Mouse (Mus musculus): Measurements from ENCODE around the gene Pbx1. TPM values are rescaled to one million over a fixed set of nuclear protein-coding genes. Genes with fewer than 3 reads are reported as not detected.

The Pbx1 gene
- polyA plus RNA-seq, 1 experiment from 2014 or later, result 27.5 TPM

GRCm38 (mm10) chr1:168418903-168419302 is 13.2 kb downstream of the Pbx1 start:
- no peak for ATAC-seq
- H3K27me3 ChIP-seq (replicated peaks), result no peaks in the 10 kb centered on the region
- H3K9ac ChIP-seq, result no peak overlapping the region
- H3K4me1 ChIP-seq (replicated peaks), result peaks cover 19% of the 10 kb centered on the region
- no peak overlapping the region for H3K4me2 ChIP-seq (replicated peaks)
- H3K9me3 ChIP-seq, result no peaks in the 10 kb centered on the region
- no peak overlapping the region for H3K27ac ChIP-seq
- 82% methylated on average over 9 of the region's 9 CpGs for WGBS
- peaks cover 9% of the 10 kb centered on the region; the same call in 1 of the 2 replicates for H3K36me3 ChIP-seq
- no peak overlapping the region for H3K4me3 ChIP-seq (replicated peaks)

- H3K9me3 ChIP-seq, result no peaks in the 10 kb centered on the region
- H3K9ac ChIP-seq, result no peak overlapping the region
- no peak overlapping the region for H3K27ac ChIP-seq
- WGBS, result 56% methylated on average over 6 of the region's 6 CpGs
- peaks cover 12% of the 10 kb centered on the region for H3K4me1 ChIP-seq (replicated peaks)
- H3K36me3 ChIP-seq, result peaks cover 10% of the 10 kb centered on the region; the same call in 1 of the 2 replicates
- ATAC-seq, result no peak
- no peaks in the 10 kb centered on the region for H3K27me3 ChIP-seq (replicated peaks)
- no peak overlapping the region for H3K4me3 ChIP-seq (replicated peaks)
- no peak overlapping the region for H3K4me2 ChIP-seq (replicated peaks)
Observed at GRCm38 (mm10) chr1:168417626-168418025, 14.4 kb downstream of the Pbx1 start.

GRCm38 (mm10) chr1:168416729-168417437 is 15.2 kb downstream of the Pbx1 start:
- Histone ChIP-seq H3K27ac (no peak overlapping the region), H3K9ac (no peak overlapping the region), H3K36me3 (0 out of 2 replicates have a peak, but pooled peaks cover 7% of the 10 kb centered on the region), H3K9me3 (no peaks in the 10 kb centered on the region), H3K4me3 (replicated peaks) (no peak overlapping the region), H3K4me1 (replicated peaks) (peaks cover 9% of the 10 kb centered on the region), H3K27me3 (replicated peaks) (no peaks in the 10 kb centered on the region), H3K4me2 (replicated peaks) (no peak overlapping the region)
- WGBS, result 29% methylated on average over 11 of the region's 11 CpGs
- peak; percentile 75 for ATAC-seq

GRCm38 (mm10) chr1:168410611-168411010 is 21.5 kb downstream of the Pbx1 start:
- no peak overlapping the region for H3K4me3 ChIP-seq (replicated peaks)
- H3K4me1 ChIP-seq (replicated peaks), result peaks cover 6% of the 10 kb centered on the region
- H3K9ac ChIP-seq, result no peak overlapping the region
- no peak overlapping the region for H3K27ac ChIP-seq
- H3K4me2 ChIP-seq (replicated peaks), result no peak overlapping the region; the same call in 1 of the 2 replicates
- WGBS, result 12% methylated on average over 10 of the region's 10 CpGs
- peak; percentile 57; the same call in 1 of the 2 replicates for ATAC-seq
- 0 out of 2 replicates have a peak, but pooled peaks cover 5% of the 10 kb centered on the region for H3K36me3 ChIP-seq
- H3K9me3 ChIP-seq, result no peaks in the 10 kb centered on the region
- no peaks in the 10 kb centered on the region for H3K27me3 ChIP-seq (replicated peaks)

- Histone ChIP-seq H3K9ac (no peak overlapping the region), H3K36me3 (0 out of 2 replicates have a peak, but pooled peaks cover 2% of the 10 kb centered on the region), H3K4me3 (replicated peaks) (no peak overlapping the region), H3K27ac (no peak overlapping the region), H3K4me2 (replicated peaks) (no peak overlapping the region), H3K4me1 (replicated peaks) (peaks cover 12% of the 10 kb centered on the region), H3K27me3 (replicated peaks) (no peaks in the 10 kb centered on the region), H3K9me3 (no peaks in the 10 kb centered on the region)
- WGBS, result 4% methylated on average over 1 of the region's 1 CpGs
- ATAC-seq, result 0 out of 2 replicates have a peak, but pooled peaks have one; percentile 16
Observed at GRCm38 (mm10) chr1:168410054-168410453, 22.0 kb downstream of the Pbx1 start.

GRCm38 (mm10) chr1:168408757-168409156 is 23.3 kb downstream of the Pbx1 start:
- Histone ChIP-seq H3K4me3 (replicated peaks) (no peak overlapping the region), H3K27ac (no peak overlapping the region), H3K9ac (no peak overlapping the region), H3K4me1 (replicated peaks) (peaks cover 15% of the 10 kb centered on the region), H3K9me3 (no peaks in the 10 kb centered on the region), H3K4me2 (replicated peaks) (no peak overlapping the region), H3K36me3 (no peaks in the 10 kb centered on the region), H3K27me3 (replicated peaks) (no peaks in the 10 kb centered on the region)
- 69% methylated on average over 10 of the region's 10 CpGs for WGBS
- no peak for ATAC-seq

GRCm38 (mm10) chr1:168407958-168408357 is 24.1 kb downstream of the Pbx1 start:
- 76% methylated on average over 7 of the region's 7 CpGs for WGBS
- Histone ChIP-seq H3K4me1 (replicated peaks) (peaks cover 15% of the 10 kb centered on the region), H3K36me3 (no peaks in the 10 kb centered on the region), H3K4me2 (replicated peaks) (no peak overlapping the region), H3K27ac (no peak overlapping the region), H3K4me3 (replicated peaks) (no peak overlapping the region), H3K9me3 (no peaks in the 10 kb centered on the region), H3K27me3 (replicated peaks) (no peaks in the 10 kb centered on the region), H3K9ac (no peak overlapping the region)
- no peak for ATAC-seq

- Histone ChIP-seq H3K36me3 (no peaks in the 10 kb centered on the region), H3K4me1 (replicated peaks) (peaks cover 15% of the 10 kb centered on the region), H3K4me2 (replicated peaks) (no peak overlapping the region), H3K27me3 (replicated peaks) (no peaks in the 10 kb centered on the region), H3K9ac (no peak overlapping the region), H3K9me3 (no peaks in the 10 kb centered on the region), H3K4me3 (replicated peaks) (no peak overlapping the region), H3K27ac (no peak overlapping the region)
- whole genome bisulfite sequencing, result 50% methylated on average over 8 of the region's 8 CpGs
- no peak for ATAC-seq
Observed at GRCm38 (mm10) chr1:168406291-168406675, 25.8 kb downstream of the Pbx1 start.

GRCm38 (mm10) chr1:168405645-168406290 is 26.3 kb downstream of the Pbx1 start:
- no peak overlapping the region for H3K4me2 ChIP-seq (replicated peaks)
- no peak overlapping the region for H3K4me3 ChIP-seq (replicated peaks)
- no peaks in the 10 kb centered on the region for H3K27me3 ChIP-seq (replicated peaks)
- peak; percentile 52 for ATAC-seq
- H3K27ac ChIP-seq, result peak overlapping the region; percentile 49; the same call in 1 of the 2 replicates
- 32% methylated on average over 12 of the region's 12 CpGs for WGBS
- H3K36me3 ChIP-seq, result no peaks in the 10 kb centered on the region
- H3K4me1 ChIP-seq (replicated peaks), result peaks cover 14% of the 10 kb centered on the region
- no peak overlapping the region for H3K9ac ChIP-seq
- H3K9me3 ChIP-seq, result no peaks in the 10 kb centered on the region

- Histone ChIP-seq H3K9ac (no peak overlapping the region), H3K4me2 (replicated peaks) (no peak overlapping the region), H3K4me1 (replicated peaks) (peaks cover 9% of the 10 kb centered on the region; the same call in 1 of the 2 replicates), H3K9me3 (no peaks in the 10 kb centered on the region), H3K27me3 (replicated peaks) (no peaks in the 10 kb centered on the region), H3K27ac (no peak overlapping the region), H3K36me3 (no peaks in the 10 kb centered on the region), H3K4me3 (replicated peaks) (no peak overlapping the region)
- ATAC-seq, result no peak
- WGBS, result 55% methylated on average over 2 of the region's 2 CpGs
Observed at GRCm38 (mm10) chr1:168403529-168403928, 28.5 kb downstream of the Pbx1 start.

GRCm38 (mm10) chr1:168402683-168403082 is 29.4 kb downstream of the Pbx1 start:
- Histone ChIP-seq H3K9ac (no peak overlapping the region), H3K27ac (no peak overlapping the region), H3K4me2 (replicated peaks) (no peak overlapping the region), H3K36me3 (no peaks in the 10 kb centered on the region), H3K4me1 (replicated peaks) (peaks cover 9% of the 10 kb centered on the region; the same call in 1 of the 2 replicates), H3K27me3 (replicated peaks) (no peaks in the 10 kb centered on the region), H3K9me3 (no peaks in the 10 kb centered on the region), H3K4me3 (replicated peaks) (no peak overlapping the region)
- no peak for ATAC-seq
- 46% methylated on average over 7 of the region's 7 CpGs for WGBS

GRCm38 (mm10) chr1:168395523-168396159 is 36.4 kb downstream of the Pbx1 start:
- no peak overlapping the region for H3K4me3 ChIP-seq (replicated peaks)
- 87% methylated on average over 3 of the region's 3 CpGs for WGBS
- H3K9me3 ChIP-seq, result no peaks in the 10 kb centered on the region
- no peak for ATAC-seq
- H3K27me3 ChIP-seq (replicated peaks), result no peaks in the 10 kb centered on the region
- H3K9ac ChIP-seq, result no peak overlapping the region
- peaks cover 16% of the 10 kb centered on the region for H3K4me1 ChIP-seq (replicated peaks)
- no peaks in the 10 kb centered on the region for H3K36me3 ChIP-seq
- H3K4me2 ChIP-seq (replicated peaks), result no peak overlapping the region
- H3K27ac ChIP-seq, result no peak overlapping the region

All from intestine, embryonic 15.5 days (tissue).